Mouse (Mus musculus) mesoderm, embryonic 11.5 days (tissue): ENCODE data around the gene Ugt1a7c.

Experiments
- DNase-seq: peaks from one replicate; pipeline ENCODE4 v3.0.0-alpha.2; 2012; ENCODE audit warnings: low read depth, low spot score

The Ugt1a7c gene

GRCm38 (mm10) chr1:88260114-88260513 is 165.3 kb downstream of the Ugt1a7c start:
- DNase-seq: no peak

- no peak for DNase-seq
These were observed 165.9 kb downstream of the Ugt1a7c start for GRCm38 (mm10) chr1:88260604-88261377.

GRCm38 (mm10) chr1:88261706-88262105 is 166.8 kb downstream of the Ugt1a7c start:
- no peak for DNase-seq

- DNase-seq: peak; percentile 52
These were observed 167.4 kb downstream of the Ugt1a7c start for GRCm38 (mm10) chr1:88262255-88262654.

GRCm38 (mm10) chr1:88262961-88263360 is 168.1 kb downstream of the Ugt1a7c start:
- no peak for DNase-seq

- no peak for DNase-seq
These were observed 168.9 kb downstream of the Ugt1a7c start for GRCm38 (mm10) chr1:88263778-88264177.

GRCm38 (mm10) chr1:88264237-88264868 is 169.5 kb downstream of the Ugt1a7c start:
- DNase-seq: no peak

- DNase-seq: no peak
These were observed 170.0 kb downstream of the Ugt1a7c start for GRCm38 (mm10) chr1:88264869-88265240.

GRCm38 (mm10) chr1:88266123-88266522 is 171.3 kb downstream of the Ugt1a7c start:
- DNase-seq: no peak

- no peak for DNase-seq
These were observed 172.6 kb downstream of the Ugt1a7c start for GRCm38 (mm10) chr1:88267489-88267888.

GRCm38 (mm10) chr1:88268070-88268469 is 173.2 kb downstream of the Ugt1a7c start:
- DNase-seq: no peak
